Mouse (Mus musculus): ENCODE measurements around the gene Wfdc13. TPM values are rescaled to one million over a fixed set of nuclear protein-coding genes. Genes with fewer than 3 reads are reported as not detected.

Gene Wfdc13
- not detected in 2 replicates for polyA plus RNA-seq (2016; fragmentation: Nextera tagmentation; extraction: Ambion mirVana)

- H3K4me3 ChIP-seq = no peak within 1 kb of the TSS
- DNase-seq (ENCODE audit: extremely low spot score, low spot score) = no peak
- H3K27me3 ChIP-seq (ENCODE audit: poor library complexity, severe bottlenecking) = no peaks in the 10 kb centered on the region
- WGBS = 69% methylated on average over 3 of the region's 3 CpGs
- H3K9me3 ChIP-seq = no peaks in the 10 kb centered on the region
- H3K36me3 ChIP-seq (replicated peaks) = no peaks in the 10 kb centered on the region
- H3K4me1 ChIP-seq = no peaks in the 10 kb centered on the region
- H3K27ac ChIP-seq = no peak within 1 kb of the TSS
These were observed at the start of gene Wfdc13 for GRCm38 (mm10) chr2:164684807-164685206. TSS of gene Wfdc13 (plus strand) at chr2:164685107.

DNA sequence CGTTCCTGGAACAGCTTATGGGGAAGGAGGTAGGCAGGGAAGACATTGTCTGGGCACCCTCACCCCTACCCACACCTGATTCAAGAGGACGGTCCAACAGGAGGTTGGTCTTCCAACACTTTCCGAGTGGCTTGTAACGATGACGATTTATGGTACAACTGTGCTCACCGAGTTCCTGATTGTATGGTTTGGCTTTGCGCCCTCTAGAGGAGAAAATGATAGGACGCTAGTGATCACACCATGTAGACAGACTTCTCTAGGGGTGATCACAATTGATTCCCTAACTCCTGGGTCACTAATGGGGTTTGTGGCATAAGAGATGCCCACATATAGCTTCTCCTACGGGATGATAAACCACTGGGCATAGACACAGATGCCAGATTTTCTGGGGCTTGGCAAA lies 49.6 kb upstream of the Wfdc13 start:
- Histone ChIP-seq H3K27me3 (ENCODE audit: poor library complexity, severe bottlenecking) (no peaks in the 10 kb centered on the region), H3K4me1 (no peaks in the 10 kb centered on the region), H3K4me3 (no peak overlapping the region), H3K27ac (no peak overlapping the region), H3K9me3 (no peaks in the 10 kb centered on the region), H3K36me3 (replicated peaks) (no peaks in the 10 kb centered on the region)
- 78% methylated on average over 9 of the region's 9 CpGs for WGBS
- no peak for DNase-seq (ENCODE audit: extremely low spot score, low spot score)

GRCm38 (mm10) chr2:164638696-164639095 lies 46.2 kb upstream of the Wfdc13 start, which contains the start of gene Wfdc16:
TSS of gene Wfdc16 (minus strand) at chr2:164638796.
- Histone ChIP-seq H3K4me3 (no peak within 1 kb of the TSS), H3K27me3 (ENCODE audit: poor library complexity, severe bottlenecking) (no peaks in the 10 kb centered on the region), H3K4me1 (no peaks in the 10 kb centered on the region), H3K36me3 (replicated peaks) (no peaks in the 10 kb centered on the region), H3K9me3 (no peaks in the 10 kb centered on the region), H3K27ac (no peak within 1 kb of the TSS)
- 88% methylated on average over 3 of the region's 3 CpGs for WGBS
- no peak for DNase-seq (ENCODE audit: extremely low spot score, low spot score)

- DNase-seq (ENCODE audit: extremely low spot score, low spot score) = no peak
- no peaks in the 10 kb centered on the region for H3K4me1 ChIP-seq
- H3K4me3 ChIP-seq = no peak overlapping the region
- no peaks in the 10 kb centered on the region for H3K36me3 ChIP-seq (replicated peaks)
- no peaks in the 10 kb centered on the region for H3K9me3 ChIP-seq
- WGBS = 74% methylated on average over 7 of the region's 7 CpGs
- H3K27me3 ChIP-seq (ENCODE audit: poor library complexity, severe bottlenecking) = no peaks in the 10 kb centered on the region
- H3K27ac ChIP-seq = no peak overlapping the region
These were observed 43.8 kb upstream of the Wfdc13 start for GRCm38 (mm10) chr2:164641129-164641528.

DNA sequence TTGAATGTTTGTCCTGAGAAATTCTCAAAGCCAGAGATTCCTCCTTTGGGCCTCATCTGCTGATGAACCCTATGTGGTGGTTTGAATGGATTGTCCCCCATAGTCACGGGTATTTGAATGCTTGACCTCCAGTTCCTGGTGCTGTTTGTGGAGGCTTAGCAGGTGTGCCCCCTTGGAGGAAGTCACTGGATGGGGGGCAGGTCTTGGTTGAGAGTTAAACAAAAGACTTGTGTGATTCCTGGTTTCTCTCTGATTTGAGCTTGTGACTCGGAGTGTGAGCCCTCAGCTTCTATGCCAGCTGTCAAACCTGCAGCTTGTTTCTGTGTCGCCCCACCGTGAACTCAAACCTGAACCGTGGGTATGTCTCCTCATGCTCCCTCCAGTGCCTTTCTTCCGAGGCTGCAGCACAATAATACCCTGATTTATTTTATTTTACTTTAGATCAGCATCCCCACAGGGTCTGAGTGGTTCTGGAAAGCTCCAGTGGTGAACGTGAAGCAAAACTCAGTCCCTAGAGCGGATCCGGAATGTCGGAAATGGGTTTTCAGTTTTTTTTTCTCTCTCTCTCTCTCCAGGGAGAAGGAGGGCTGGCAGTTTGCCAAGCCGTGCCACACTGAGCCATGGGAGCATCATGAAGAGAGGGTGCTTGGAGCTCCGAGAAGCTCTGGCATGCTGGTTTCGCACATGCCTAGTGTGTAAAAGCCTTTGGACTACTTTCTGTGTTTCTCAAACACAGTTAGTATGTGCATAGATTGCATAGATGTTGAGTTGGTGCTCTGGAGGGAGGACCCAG lies 42.8 kb upstream of the Wfdc13 start:
- WGBS = 85% methylated on average over 13 of the region's 13 CpGs
- H3K4me3 ChIP-seq = no peak overlapping the region
- H3K4me1 ChIP-seq = no peaks in the 10 kb centered on the region

DNA sequence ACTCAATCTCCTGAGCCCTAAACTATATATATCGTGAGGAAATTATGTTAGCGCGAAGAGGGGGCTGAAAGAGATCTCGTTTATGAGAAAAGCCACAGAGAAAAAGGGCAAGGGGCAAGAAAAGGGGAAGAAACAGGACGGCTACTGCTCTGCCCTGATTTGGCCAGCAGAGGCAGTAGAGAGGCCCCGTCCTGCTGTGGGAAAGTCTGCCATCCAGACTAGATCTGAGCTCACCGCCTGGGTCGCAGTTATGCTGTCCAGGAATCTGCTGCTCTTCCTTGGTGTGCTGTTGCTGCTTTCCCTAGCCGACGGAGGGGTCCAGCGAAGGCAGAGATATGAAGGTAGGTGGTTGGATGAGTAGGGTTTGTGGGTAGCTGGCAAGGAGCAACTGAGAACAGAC lies 29.0 kb upstream of the Wfdc13 start, which contains the start of gene Wfdc10:
Wfdc10 (plus strand) TSS at position 189 of the 400 bp plus-strand sequence.
- H3K9me3 ChIP-seq = no peaks in the 10 kb centered on the region
- 22% methylated on average over 11 of the region's 11 CpGs for WGBS
- peaks cover 3% of the 10 kb centered on the region; the same call in 1 of the 2 replicates for H3K4me1 ChIP-seq
- H3K4me3 ChIP-seq = no peak within 1 kb of the TSS
- no peak within 1 kb of the TSS for H3K27ac ChIP-seq
- no peaks in the 10 kb centered on the region for H3K36me3 ChIP-seq (replicated peaks)
- peak; percentile 54 for DNase-seq (ENCODE audit: extremely low spot score, low spot score)
- no peaks in the 10 kb centered on the region for H3K27me3 ChIP-seq (ENCODE audit: poor library complexity, severe bottlenecking)

More for the DNA sequence above, 42.8 kb upstream of the Wfdc13 start:
- Histone ChIP-seq H3K27me3 (ENCODE audit: poor library complexity, severe bottlenecking) (no peaks in the 10 kb centered on the region), H3K9me3 (no peaks in the 10 kb centered on the region), H3K27ac (no peak overlapping the region), H3K36me3 (replicated peaks) (no peaks in the 10 kb centered on the region)
- DNase-seq (ENCODE audit: extremely low spot score, low spot score) = no peak

- 88% methylated on average over 9 of the region's 9 CpGs for WGBS
- Histone ChIP-seq H3K27me3 (ENCODE audit: poor library complexity, severe bottlenecking) (no peaks in the 10 kb centered on the region), H3K36me3 (replicated peaks) (no peaks in the 10 kb centered on the region)
These were observed 28.4 kb upstream of the Wfdc13 start, which contains the start of gene Wfdc9 for GRCm38 (mm10) chr2:164656483-164656882. TSS of gene Wfdc9 (minus strand) at chr2:164656583.

DNA sequence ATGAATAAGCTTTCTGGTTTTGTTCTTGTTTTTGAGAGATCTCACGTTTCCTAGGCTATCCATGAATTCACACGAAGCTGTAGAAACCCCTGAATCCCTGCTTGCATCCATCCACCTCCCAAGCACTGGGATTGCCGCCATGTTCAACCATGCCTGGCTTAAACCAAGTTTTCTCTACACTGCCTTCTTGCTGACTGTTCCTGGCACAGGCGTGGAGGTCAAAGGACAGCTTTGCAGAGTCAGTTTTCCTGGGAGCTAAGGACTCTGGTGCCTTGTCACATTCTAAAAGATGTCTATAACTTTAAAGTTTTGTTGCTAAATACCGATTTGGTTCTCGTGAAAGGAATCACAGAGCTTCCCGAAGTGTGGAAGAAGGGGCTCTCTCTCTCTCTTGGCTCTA lies 20.1 kb upstream of the Wfdc13 start:
- Histone ChIP-seq H3K4me3 (no peak overlapping the region), H3K27me3 (ENCODE audit: poor library complexity, severe bottlenecking) (no peaks in the 10 kb centered on the region), H3K4me1 (no peaks in the 10 kb centered on the region), H3K27ac (no peak overlapping the region), H3K9me3 (peaks cover 13% of the 10 kb centered on the region), H3K36me3 (replicated peaks) (no peaks in the 10 kb centered on the region)
- 86% methylated on average over 7 of the region's 7 CpGs for WGBS
- no peak for DNase-seq (ENCODE audit: extremely low spot score, low spot score)

More at GRCm38 (mm10) chr2:164656483-164656882, 28.4 kb upstream of the Wfdc13 start, which contains the start of gene Wfdc9:
- peaks cover 3% of the 10 kb centered on the region; the same call in 1 of the 2 replicates for H3K4me1 ChIP-seq
- H3K4me3 ChIP-seq = no peak within 1 kb of the TSS
- DNase-seq (ENCODE audit: extremely low spot score, low spot score) = no peak
- no peak within 1 kb of the TSS for H3K27ac ChIP-seq
- H3K9me3 ChIP-seq = no peaks in the 10 kb centered on the region

- Histone ChIP-seq H3K4me1 (no peaks in the 10 kb centered on the region), H3K9me3 (peaks cover 13% of the 10 kb centered on the region), H3K36me3 (replicated peaks) (no peaks in the 10 kb centered on the region), H3K27ac (no peak overlapping the region), H3K4me3 (no peak overlapping the region), H3K27me3 (ENCODE audit: poor library complexity, severe bottlenecking) (no peaks in the 10 kb centered on the region)
- WGBS = 87% methylated on average over 5 of the region's 5 CpGs
- no peak for DNase-seq (ENCODE audit: extremely low spot score, low spot score)
These were observed 14.6 kb upstream of the Wfdc13 start for GRCm38 (mm10) chr2:164670261-164670660.

GRCm38 (mm10) chr2:164670938-164671337 lies 14.0 kb upstream of the Wfdc13 start:
- DNase-seq (ENCODE audit: extremely low spot score, low spot score) = no peak
- no peaks in the 10 kb centered on the region for H3K27me3 ChIP-seq (ENCODE audit: poor library complexity, severe bottlenecking)
- H3K4me1 ChIP-seq = no peaks in the 10 kb centered on the region
- H3K36me3 ChIP-seq (replicated peaks) = no peaks in the 10 kb centered on the region
- H3K9me3 ChIP-seq = peaks cover 13% of the 10 kb centered on the region
- H3K27ac ChIP-seq = no peak overlapping the region
- 46% methylated on average over 1 of the region's 1 CpGs for WGBS
- H3K4me3 ChIP-seq = no peak overlapping the region

DNA sequence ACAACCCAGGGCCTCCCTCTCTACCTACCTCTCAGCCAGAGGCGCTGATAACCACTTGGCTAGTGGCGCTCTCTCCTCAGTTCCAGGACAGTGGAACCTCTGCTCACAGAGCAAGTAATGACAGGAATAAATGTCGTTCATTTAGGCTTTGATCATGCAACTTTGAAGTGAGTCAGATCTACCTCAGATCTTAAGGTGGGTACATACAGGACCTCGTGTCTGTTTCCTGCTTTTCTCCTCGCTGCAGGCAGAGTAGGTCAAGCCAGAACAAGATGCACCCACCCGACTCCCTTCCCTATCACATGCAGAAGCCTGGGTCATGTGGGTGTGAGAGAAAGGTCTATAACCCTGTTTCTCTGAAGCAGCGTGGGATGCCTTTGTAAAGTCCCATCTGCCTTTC lies 10.9 kb upstream of the Wfdc13 start, which contains the start of gene Wfdc11:
Wfdc11 (minus strand) TSS at position 101 of the 400 bp plus-strand sequence.
- WGBS = 84% methylated on average over 7 of the region's 7 CpGs
- Histone ChIP-seq H3K4me3 (no peak within 1 kb of the TSS), H3K36me3 (replicated peaks) (no peaks in the 10 kb centered on the region), H3K27ac (no peak within 1 kb of the TSS), H3K27me3 (ENCODE audit: poor library complexity, severe bottlenecking) (no peaks in the 10 kb centered on the region), H3K9me3 (no peaks in the 10 kb centered on the region; the same call in 1 of the 2 replicates), H3K4me1 (peaks cover 5% of the 10 kb centered on the region)
- DNase-seq (ENCODE audit: extremely low spot score, low spot score) = no peak

DNA sequence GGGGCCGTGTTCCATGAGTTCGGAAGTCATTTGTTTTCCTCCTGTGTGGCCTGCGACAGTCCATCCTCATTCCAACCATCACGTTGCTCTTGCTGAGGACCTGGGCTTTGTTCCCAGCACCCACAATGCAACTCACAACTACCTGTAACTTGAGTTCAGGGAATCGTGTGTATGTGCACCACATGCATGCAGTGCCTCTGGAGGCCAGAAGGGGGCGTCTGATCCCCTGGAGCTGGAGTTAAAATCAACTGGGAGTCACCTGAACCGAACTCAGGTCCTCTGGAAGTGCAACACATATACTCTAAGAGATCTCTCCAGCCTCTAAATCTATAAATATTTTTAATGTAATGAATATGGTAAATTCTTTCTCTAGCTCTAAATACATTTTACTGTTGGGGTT lies 8.8 kb upstream of the Wfdc13 start:
- Histone ChIP-seq H3K9me3 (no peaks in the 10 kb centered on the region), H3K4me1 (peaks cover 10% of the 10 kb centered on the region), H3K27me3 (ENCODE audit: poor library complexity, severe bottlenecking) (no peaks in the 10 kb centered on the region), H3K4me3 (no peak overlapping the region), H3K36me3 (replicated peaks) (no peaks in the 10 kb centered on the region), H3K27ac (no peak overlapping the region)
- DNase-seq (ENCODE audit: extremely low spot score, low spot score) = no peak
- 76% methylated on average over 7 of the region's 7 CpGs for WGBS
